Mouse (Mus musculus) bone marrow macrophage, adult 2 months (primary cell): ENCODE measurements around the gene Crybg2.

Experiments
- CTCF ChIP-seq: IDR thresholded peaks from 2 replicates; pipeline ENCODE4 v1.5.1; 2012; ENCODE audit warnings: low read depth, mild to moderate bottlenecking, low read length, moderate library complexity
- POLR2A ChIP-seq: IDR thresholded peaks from 2 replicates; pipeline ENCODE4 v1.6.1; 2012; ENCODE audit warnings: mild to moderate bottlenecking, low read depth, low read length, borderline replicate concordance

GRCm38 (mm10) chr4:134011450-134012414 is 48.9 kb upstream of the Crybg2 start:
- TF ChIP-seq CTCF (no peak), POLR2A (no peak)
